Mouse (Mus musculus) CH12.LX (cell line): ENCODE data around the gene Krt35. TPM values are rescaled to one million over a fixed set of nuclear protein-coding genes. Genes with fewer than 3 reads are reported as not detected.

Experiments used
- DNase-seq: peaks from one replicate; pipeline ENCODE4 v3.0.0-alpha.2; 2013; ENCODE audit errors: extremely low read depth
- H3K27ac ChIP-seq: 2 replicates; pipeline ENCODE4 v1.5.1; 2012; ENCODE audit warnings: low read depth, mild to moderate bottlenecking, control low read depth, moderate library complexity; ENCODE audit not compliant: insufficient read depth
- H3K27me3 ChIP-seq: replicated peaks from 2 replicates; pipeline ENCODE3; 2012; ENCODE audit warnings: inconsistent platforms
- H3K36me3 ChIP-seq, 2 experiments: replicated peaks in 1 of 2; 2 replicates each; pipeline versions ENCODE3 to v1.6.1; 2012; ENCODE audit warnings: inconsistent platforms in 1 of 2, low read length in 1 of 2, mild to moderate bottlenecking in 1 of 2, mixed read lengths in 1 of 2, moderate library complexity in 1 of 2; ENCODE audit not compliant: control insufficient read depth in 1 of 2, insufficient read depth in 1 of 2
- H3K4me1 ChIP-seq, 2 experiments: 2 replicates each; pipeline ENCODE4 v1.6.1; 2012; ENCODE audit warnings: inconsistent platforms in 1 of 2, moderate library complexity in 1 of 2; ENCODE audit not compliant: insufficient read depth in 2 of 2, control insufficient read depth in 1 of 2
- H3K4me2 ChIP-seq: 2 replicates; pipeline ENCODE4 v1.6.1; 2012; ENCODE audit warnings: low read depth, mild to moderate bottlenecking, control low read depth; ENCODE audit not compliant: poor library complexity, insufficient read depth, severe bottlenecking
- H3K4me3 ChIP-seq, 3 experiments: fragments of 150-350 bp in 1 of 3; sonication (generic) in 1 of 3; replicated peaks in 1 of 3; 2 replicates each; pipeline versions ENCODE3 to v1.5.1; 2011 to 2012; ENCODE audit warnings: low read depth in 2 of 3, low read length in 2 of 3, mild to moderate bottlenecking in 2 of 3, moderate library complexity in 2 of 3, control low read depth in 1 of 3, improper control_type of control experiment in 1 of 3, inconsistent platforms in 1 of 3, mixed read lengths in 1 of 3; ENCODE audit not compliant: poor library complexity in 1 of 3
- H3K79me2 ChIP-seq: replicated peaks from 2 replicates; pipeline ENCODE4 v1.6.1; 2012; ENCODE audit warnings: mild to moderate bottlenecking, moderate library complexity; ENCODE audit not compliant: control insufficient read depth, poor library complexity, insufficient read depth, severe bottlenecking; ENCODE audit errors: extremely low read depth
- H3K9ac ChIP-seq: 2 replicates; pipeline ENCODE4 v1.6.1; 2012; ENCODE audit warnings: low read depth, mild to moderate bottlenecking, control low read depth, moderate library complexity; ENCODE audit not compliant: insufficient read depth
- H3K9me3 ChIP-seq: replicated peaks from 2 replicates; pipeline ENCODE3; 2012; ENCODE audit warnings: low read length, inconsistent platforms, mixed read lengths
- CHD1 ChIP-seq: IDR thresholded peaks from 2 replicates; pipeline ENCODE4 v1.6.1; 2012; ENCODE audit warnings: low read depth, low read length, improper control_type of control experiment, inconsistent platforms
- CTCF ChIP-seq, 2 experiments: IDR thresholded peaks in 1 of 2; conservative IDR thresholded peaks in 1 of 2; 2 replicates each; pipeline ENCODE4 v1.5.1; 2011 to 2012; ENCODE audit warnings: low read depth in 2 of 2, low read length in 2 of 2, improper control_type of control experiment in 1 of 2, inconsistent platforms in 1 of 2, mild to moderate bottlenecking in 1 of 2, moderate library complexity in 1 of 2
- E2F4 ChIP-seq: IDR thresholded peaks from 2 replicates; pipeline ENCODE4 v1.6.1; 2011; ENCODE audit warnings: low read depth, low read length, improper control_type of control experiment; ENCODE audit not compliant: insufficient replicate concordance
- ETS1 ChIP-seq: conservative IDR thresholded peaks from 2 replicates; pipeline ENCODE4 v1.6.1; 2012; ENCODE audit warnings: low read depth, mild to moderate bottlenecking, inconsistent platforms, low read length, improper control_type of control experiment, moderate library complexity
- GABPA ChIP-seq: IDR thresholded peaks from 2 replicates; pipeline ENCODE4 v1.6.1; 2012; ENCODE audit warnings: low read depth, low read length, improper control_type of control experiment, inconsistent platforms; ENCODE audit not compliant: insufficient replicate concordance
- HCFC1 ChIP-seq: IDR thresholded peaks from 2 replicates; pipeline ENCODE4 v1.6.1; 2012; ENCODE audit warnings: low read depth, mild to moderate bottlenecking, inconsistent platforms, low read length, improper control_type of control experiment
- IRF4 ChIP-seq: IDR thresholded peaks from 2 replicates; pipeline ENCODE4 v1.6.1; 2014; ENCODE audit warnings: low read depth, mild to moderate bottlenecking, inconsistent platforms, low read length, improper control_type of control experiment
- JUN ChIP-seq: IDR thresholded peaks from 2 replicates; pipeline ENCODE4 v1.6.1; 2011; ENCODE audit warnings: low read depth, mild to moderate bottlenecking, low read length, improper control_type of control experiment, moderate library complexity; ENCODE audit not compliant: insufficient read depth
- JUND ChIP-seq: conservative IDR thresholded peaks from 2 replicates; pipeline ENCODE4 v1.6.1; 2011; ENCODE audit warnings: low read depth, low read length, improper control_type of control experiment
- KAT2A ChIP-seq: IDR thresholded peaks from 2 replicates; pipeline ENCODE4 v1.6.1; 2012; ENCODE audit warnings: low read length, improper control_type of control experiment, inconsistent platforms; ENCODE audit not compliant: insufficient replicate concordance
- MAX ChIP-seq: IDR thresholded peaks from 2 replicates; pipeline ENCODE4 v1.6.1; 2011; ENCODE audit warnings: low read length, improper control_type of control experiment
- MEF2A ChIP-seq: IDR thresholded peaks from 2 replicates; pipeline ENCODE4 v1.6.1; 2014; ENCODE audit warnings: low read depth, mild to moderate bottlenecking, inconsistent platforms, low read length, improper control_type of control experiment, borderline replicate concordance
- MXI1 ChIP-seq: IDR thresholded peaks from 2 replicates; pipeline ENCODE4 v1.6.1; 2011; ENCODE audit warnings: mild to moderate bottlenecking, low read depth, low read length, improper control_type of control experiment
- MYC ChIP-seq: IDR thresholded peaks from 2 replicates; pipeline ENCODE4 v1.6.1; 2011; ENCODE audit warnings: low read depth, mild to moderate bottlenecking, improper control_type of control experiment, low read length
- NRF1 ChIP-seq: IDR thresholded peaks from 2 replicates; pipeline ENCODE4 v1.6.1; 2014; ENCODE audit warnings: low read depth, mild to moderate bottlenecking, inconsistent platforms, low read length, improper control_type of control experiment, moderate library complexity
- POLR2AphosphoS2 ChIP-seq: IDR thresholded peaks from 2 replicates; pipeline ENCODE4 v1.6.1; 2011; ENCODE audit warnings: low read depth, low read length, improper control_type of control experiment
- RCOR1 ChIP-seq: conservative IDR thresholded peaks from 2 replicates; pipeline ENCODE4 v1.6.1; 2012; ENCODE audit warnings: low read depth, mild to moderate bottlenecking, inconsistent platforms, low read length, improper control_type of control experiment
- SIN3A ChIP-seq: IDR thresholded peaks from 2 replicates; pipeline ENCODE4 v1.6.1; 2012; ENCODE audit warnings: low read length, improper control_type of control experiment, inconsistent platforms
- SMC3 ChIP-seq: IDR thresholded peaks from 2 replicates; pipeline ENCODE4 v1.6.1; 2011; ENCODE audit warnings: low read depth, low read length, improper control_type of control experiment
- TBP ChIP-seq: conservative IDR thresholded peaks from 2 replicates; pipeline ENCODE4 v1.6.1; 2011; ENCODE audit warnings: low read depth, low read length, improper control_type of control experiment
- USF1 ChIP-seq: IDR thresholded peaks from 2 replicates; pipeline ENCODE4 v1.6.1; 2014; ENCODE audit warnings: low read depth, mild to moderate bottlenecking, inconsistent platforms, low read length, improper control_type of control experiment
- ZMIZ1 ChIP-seq: IDR thresholded peaks from 2 replicates; pipeline ENCODE4 v1.6.1; 2012; ENCODE audit warnings: low read depth, mild to moderate bottlenecking, inconsistent platforms, low read length, improper control_type of control experiment
- dilution Hi-C: fragments of 300-500 bp; cut with MboI; formaldehyde crosslinking; loops from 2 replicates; pipeline ENCODE4 v1.14.3; 2020; ENCODE audit warnings: low sequenced_read_pairs; ENCODE audit not compliant: extremely low pct_unique_long_range_greater_than_20kb, extremely low pct_ligation_motif_present
- in situ Hi-C: fragments of 300-500 bp; cut with MboI; formaldehyde crosslinking; loops from 3 replicates; pipeline ENCODE4 v1.14.3; 2019; ENCODE audit warnings: low sequenced_read_pairs, low pct_ligation_motif_present, low pct_unique_long_range_greater_than_20kb, mixed read lengths
- polyA plus RNA-seq: library from polyadenylated mRNA; unstranded; fragments of >175 nt; gene quantifications from 2 replicates; pipeline ENCODE4 v1.2.1, GENCODE M21; 2012; ENCODE audit warnings: low read depth; ENCODE audit not compliant: insufficient read length
- total RNA-seq, 2 experiments: library from RNA; depleted of rRNA; stranded (reverse); fragments of 300-350 nt in 1 of 2; fragments of >200 nt in 1 of 2; gene quantifications; 2 replicates each; pipeline ENCODE4 v1.2.3; 2012 to 2014

The Krt35 gene
- total and polyA plus RNA-seq, 3 experiments, result not detected

DNA sequence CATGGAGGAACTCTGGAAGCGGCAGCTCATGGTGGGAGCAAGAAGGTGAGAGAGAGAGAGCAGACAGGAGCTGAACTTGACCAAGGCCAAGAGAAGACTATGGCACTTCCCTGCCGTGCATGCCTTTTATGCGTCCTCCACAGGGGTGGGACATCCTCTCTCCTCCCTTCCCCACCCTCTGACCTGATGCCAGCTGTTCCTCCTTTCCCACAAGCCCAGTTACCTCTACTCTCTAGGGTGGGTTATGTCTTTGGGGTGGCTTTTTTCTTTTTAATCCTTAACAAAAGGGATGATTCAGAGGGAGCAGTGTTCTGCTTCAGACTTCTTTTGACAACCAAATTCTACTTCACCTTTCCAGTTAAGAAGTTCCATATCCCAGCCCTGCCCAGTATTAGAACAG, 25.4 kb upstream of the Krt35 start, which contains the start of gene Krt13:
Gene Krt13 (minus strand): TSS at position 101 of the 400 bp plus-strand sequence.
- Histone ChIP-seq H3K27ac (no peak within 1 kb of the TSS), H3K4me2 (no peak within 1 kb of the TSS), H3K27me3 (peaks cover 99% of the 10 kb centered on the region), H3K9ac (no peak within 1 kb of the TSS), H3K4me3 (no peak within 1 kb of the TSS), H3K79me2 (no peaks in the 10 kb centered on the region), H3K4me1 (no peaks in the 10 kb centered on the region)
- dilution Hi-C loops, result no loop called here
- no peak for DNase-seq
- in situ Hi-C loops, result no loop called here
- TF ChIP-seq IRF4 (no peak), MAX (no peak), POLR2AphosphoS2 (no peak), CHD1 (no peak), JUN (no peak), USF1 (no peak), RCOR1 (no peak), JUND (no peak), E2F4 (no peak), ZMIZ1 (no peak), CTCF (conservative IDR thresholded peaks at IDR 0.05 in 1 of 2, IDR thresholded peaks at IDR 0.05 in 1 of 2; ENCODE audit: low read depth in 2 of 2, low read length in 2 of 2) (no peak), MEF2A (no peak), TBP (no peak), MYC (no peak), ETS1 (no peak), HCFC1 (no peak), GABPA (no peak), SIN3A (no peak), SMC3 (no peak)
- TF ChIP-seq, all 38 proteins: peak for 0
- Histone ChIP-seq H3K36me3 (no peaks in the 10 kb centered on the region), H3K9me3 (no peaks in the 10 kb centered on the region)

DNA sequence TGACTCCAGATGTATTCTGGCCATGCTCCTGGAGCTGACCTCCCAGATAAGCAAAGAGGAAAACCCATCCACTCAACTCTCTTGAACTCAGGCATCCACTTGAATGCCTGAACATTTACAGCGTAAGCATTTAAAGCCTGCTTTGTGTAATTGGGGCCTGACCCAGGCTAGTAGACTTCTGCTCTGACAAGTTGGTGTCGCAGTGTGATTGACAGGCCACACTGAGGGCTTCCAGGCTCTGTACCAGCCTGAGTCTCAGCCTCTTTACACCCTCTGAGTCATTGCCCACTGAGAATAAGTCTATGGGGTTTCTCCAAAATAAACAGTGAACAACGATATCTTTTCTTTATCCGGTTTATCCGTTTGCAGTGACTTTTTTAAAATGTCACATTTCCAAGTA, 24.3 kb upstream of the Krt35 start:
- in situ Hi-C loops, result no loop called here
- no peaks in the 10 kb centered on the region for H3K36me3 ChIP-seq
- no peaks in the 10 kb centered on the region for H3K9me3 ChIP-seq
- dilution Hi-C loops, result no loop called here
- no peak for DNase-seq
- H3K79me2 ChIP-seq, result no peaks in the 10 kb centered on the region
- H3K27me3 ChIP-seq, result peaks cover 99% of the 10 kb centered on the region
- H3K4me2 ChIP-seq, result no peak overlapping the region
- H3K27ac ChIP-seq, result no peak overlapping the region
- no peak for TF ChIP-seq HCFC1
- TF ChIP-seq MEF2A, result no peak
- no peak for TF ChIP-seq NRF1
- no peak for TF ChIP-seq KAT2A
- TF ChIP-seq MXI1, result no peak
- no peak for TF ChIP-seq JUND
- no peak overlapping the region for H3K9ac ChIP-seq
- no peaks in the 10 kb centered on the region for H3K4me1 ChIP-seq
- H3K4me3 ChIP-seq, result no peak overlapping the region
